Comparison of ENCODE assay signal across 8 mouse cellular contexts in genomic region chr2:27515341-27516166, GRCm38 (mm10). TPM values are rescaled to one million over a fixed set of nuclear protein-coding genes. Genes with fewer than 3 reads are reported as not detected.
A peak's percentile ranks its signal among the peaks of the same experiment; 100 is the strongest.
DNase-seq lines count a peak whose midpoint lies in the region; ATAC-seq and TF ChIP-seq lines count a peak whose summit lies in the region.

No protein-coding gene starts in this region.

- peak; percentile 36 for ATAC-seq in Patski
- peak; percentile 30 for ATAC-seq in erythroblast, adult 5-6 weeks (replicated peaks; ENCODE audit: low FRiP score, poor library complexity, severe bottlenecking)
- 0 out of 2 replicates have a peak, but pooled peaks have one; percentile 15 for ATAC-seq in megakaryocyte-erythroid progenitor cell, adult 5-6 weeks (replicated peaks; ENCODE audit: low FRiP score, low TSS enrichment, poor library complexity, severe bottlenecking)
- no peak for ATAC-seq in activated CD4-positive, CD25-positive, alpha-beta regulatory T cell, adult 4 months

- in situ Hi-C loops in Patski (cut with MboI; ENCODE audit: low pct_unique_long_range_greater_than_20kb) = loop anchor here (5.0 to 10.0 kb wide), 2 partner anchors 73 to 231 kb away; partner anchors contain the start of gene Brd3os

- no peak for DNase-seq in lung, adult 2 months
- DNase-seq in lung, postnatal 25 days (ENCODE audit: low spot score) = no peak
- no peak for DNase-seq in Patski (ENCODE audit: low read depth, low spot score)
- peak; percentile 58 for DNase-seq in kidney, adult 9 months
- no peak for DNase-seq in layer of hippocampus, postnatal 25 days (ENCODE audit: extremely low spot score in 1 of 2, low spot score in 1 of 2)

- no peak for TF ChIP-seq CTCF in lung, adult 2 months (IDR thresholded peaks at IDR 0.05; ENCODE audit: insufficient read depth, low read length)
- TF ChIP-seq CTCF in Patski (IDR thresholded peaks at IDR 0.05) = no peak

- CTCF ChIA-PET in Patski (lab: Charles Lee) = interaction anchor here (1.2 to 1.5 kb wide), 2 partner anchors 10 kb away, joined by 4 to 8 read pairs; no protein-coding TSS in a partner anchor

- POLR2A ChIA-PET in Patski (lab: Charles Lee) = interaction anchor here (0.7 kb wide), 1 partner anchor 22 kb away, joined by 3 read pairs; no protein-coding TSS in a partner anchor

- H3K4me1 ChIP-seq in lung, adult 2 months (ENCODE audit: control insufficient read depth, insufficient read depth, low read length) = peaks cover 12% of the 10 kb centered on the region; the same call in 1 of the 2 replicates

- no peak for TF ChIP-seq POLR2A in lung, adult 2 months (IDR thresholded peaks at IDR 0.05; ENCODE audit: borderline replicate concordance, extremely low read depth, low read depth, low read length)

- under 1% methylated on average over 23 of the region's 40 CpGs for WGBS in lung, adult 2 months

- H3K4me3 ChIP-seq in lung, adult 2 months (replicated peaks; ENCODE audit: extremely low read depth, low read depth, low read length) = peak overlapping the region; percentile 91

- H3K27me3 ChIP-seq in Patski = no peaks in the 10 kb centered on the region

RNA-seq across cellular contexts. Expression of gene Wdr5, which starts 0.6 kb away (rescaled TPM):
- 21.5 and 21.6 TPM in 2 replicates for polyA plus RNA-seq in lung, adult 2 months (2012; rRNA removed)
- polyA plus RNA-seq in Patski (2021) = 44.3 TPM
- total RNA-seq in erythroblast, adult 5-6 weeks (2015; ENCODE audit: low replicate concordance) = 6.1 and 9.2 TPM in 2 replicates
- 15.3 and 17.4 TPM in 2 replicates for total RNA-seq in erythroblast, adult 5-6 weeks (2017; ENCODE audit: low replicate concordance)
- total RNA-seq in megakaryocyte-erythroid progenitor cell, adult 5-6 weeks (2014; fragmentation: Nextera tagmentation) = 70.9 and 89.0 TPM in 2 replicates
- 87.0 and 91.8 TPM in 2 replicates for total RNA-seq in megakaryocyte-erythroid progenitor cell, adult 5-6 weeks (2017)
- 10 to 100 TPM; 27.6 to 32.6 TPM for total RNA-seq in layer of hippocampus, postnatal 25 days (2021)
- polyA plus RNA-seq in activated CD4-positive, CD25-positive, alpha-beta regulatory T cell, adult 4 months (2017; shearing (Covaris generic)) = 10 to 100 TPM in 1 of 2 experiments, 1 to 10 TPM in 1; 9.2 to 14.3 TPM

RNA-seq across cellular contexts. Expression of gene Brd3, which starts 8.1 kb away (rescaled TPM):
- polyA plus RNA-seq in lung, adult 2 months (2012; rRNA removed) = 22.5 and 24.8 TPM in 2 replicates
- polyA plus RNA-seq in Patski (2021) = 30.0 TPM
- total RNA-seq in erythroblast, adult 5-6 weeks (2015; ENCODE audit: low replicate concordance) = 20.9 and 22.9 TPM in 2 replicates
- total RNA-seq in erythroblast, adult 5-6 weeks (2017; ENCODE audit: low replicate concordance) = 10.6 and 14.1 TPM in 2 replicates
- total RNA-seq in megakaryocyte-erythroid progenitor cell, adult 5-6 weeks (2014; fragmentation: Nextera tagmentation) = 57.9 and 68.7 TPM in 2 replicates
- 23.5 and 40.9 TPM in 2 replicates for total RNA-seq in megakaryocyte-erythroid progenitor cell, adult 5-6 weeks (2017)
- 10 to 100 TPM; 51.0 to 53.7 TPM for total RNA-seq in layer of hippocampus, postnatal 25 days (2021)
- 10 to 100 TPM; 27.7 to 43.4 TPM for polyA plus RNA-seq in activated CD4-positive, CD25-positive, alpha-beta regulatory T cell, adult 4 months (2017; shearing (Covaris generic))
